Mouse (Mus musculus): ENCODE measurements around the gene Prkaa2. TPM values are rescaled to one million over a fixed set of nuclear protein-coding genes. Genes with fewer than 3 reads are reported as not detected.

Prkaa2 gene
- polyA plus RNA-seq (2015; fragmentation: Nextera tagmentation; extraction: Ambion mirVana): 0.05 and 0.07 TPM in 2 replicates

DNA sequence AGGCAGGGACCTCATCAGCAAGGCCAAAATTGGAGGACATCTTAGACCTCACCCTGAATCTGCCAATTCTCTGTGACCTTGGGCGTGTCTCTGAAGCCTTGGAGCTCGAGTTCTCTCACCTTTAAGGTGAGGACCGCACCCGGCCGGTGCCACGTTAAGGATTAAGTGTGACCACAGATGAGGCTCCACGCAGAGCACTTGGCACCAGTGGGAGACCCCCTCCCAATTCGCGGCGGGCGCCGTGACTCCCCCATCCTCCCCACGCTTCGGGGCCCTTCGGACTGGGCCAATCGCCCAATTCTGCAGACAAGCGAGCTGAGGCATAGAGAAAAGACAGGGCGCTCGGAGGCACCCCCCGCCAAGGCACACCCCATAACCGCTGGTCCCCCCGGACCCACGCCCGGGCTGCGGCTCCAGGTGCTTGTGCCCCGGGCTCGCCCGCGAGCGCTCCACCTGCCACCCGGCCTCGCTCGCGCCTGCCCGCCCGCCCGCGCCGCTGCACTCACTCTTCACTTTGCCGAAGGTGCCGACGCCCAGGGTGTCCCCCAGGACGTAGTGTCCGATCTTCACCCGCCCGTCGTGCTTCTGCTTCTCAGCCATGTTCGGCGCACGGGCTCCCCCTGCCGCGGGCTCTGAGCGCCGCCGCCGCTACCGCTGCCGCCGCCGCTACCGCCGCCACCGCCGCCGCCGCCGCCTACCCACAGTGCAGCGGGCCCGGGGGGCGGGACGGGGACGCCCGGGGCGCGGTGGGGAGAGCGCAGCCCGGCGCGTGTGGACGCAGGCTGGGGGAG, at the start of gene Prkaa2:
TSS of gene Prkaa2 (minus strand) at position 692 of the 791 bp plus-strand sequence.

DNA sequence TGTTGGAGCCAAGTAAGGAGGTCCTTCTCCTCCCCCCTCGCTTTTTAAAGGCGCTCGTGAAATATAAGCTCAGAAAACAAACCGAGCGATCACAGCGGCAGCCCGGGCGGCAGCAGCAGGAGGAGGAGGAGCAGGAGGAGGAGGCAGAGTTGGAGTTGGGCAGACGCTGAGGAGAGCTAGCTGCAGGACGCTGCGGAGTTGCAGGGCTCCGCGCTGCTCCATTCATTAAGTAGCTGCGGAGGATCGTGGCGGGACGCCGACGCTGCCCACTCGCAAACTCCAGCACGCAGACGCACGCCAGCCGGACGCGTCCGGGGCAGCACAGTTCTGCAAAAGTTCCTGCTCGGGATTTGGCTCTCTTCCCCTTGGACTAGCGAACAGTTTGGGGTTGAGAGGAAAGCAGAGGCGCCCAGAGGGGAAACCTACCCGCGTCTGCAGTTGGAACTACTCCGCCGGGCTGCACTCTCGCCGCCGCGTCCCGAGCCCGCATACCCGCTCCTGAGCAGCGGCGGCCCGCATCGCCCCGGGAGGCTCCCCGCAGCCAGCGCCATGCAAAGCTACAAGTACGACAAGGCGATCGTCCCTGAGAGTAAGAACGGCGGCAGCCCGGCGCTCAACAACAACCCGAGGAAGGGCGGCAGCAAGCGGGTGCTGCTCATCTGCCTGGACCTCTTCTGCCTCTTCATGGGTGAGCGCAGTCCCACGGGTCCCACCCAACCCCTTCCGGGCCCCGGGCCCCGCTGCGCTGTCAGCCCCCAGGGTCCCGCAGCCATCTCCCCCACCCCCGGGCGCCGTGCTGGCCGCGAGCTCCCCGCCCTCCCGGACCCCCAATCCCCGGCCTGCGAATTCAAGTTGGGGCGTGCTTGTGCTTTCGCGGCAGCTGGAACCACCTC, 47.8 kb upstream of the Prkaa2 start, which contains the start of gene Plpp3:
TSS of gene Plpp3 (plus strand) at position 72 of the 893 bp plus-strand sequence.

Other genes with a start within 250 kb of the Prkaa2 start
- gene C8a, start 233.5 kb downstream of the Prkaa2 start, polyA plus RNA-seq (2015; fragmentation: Nextera tagmentation; extraction: Ambion mirVana): not detected in 2 replicates
- gene Fyb2, start 196.4 kb downstream of the Prkaa2 start, polyA plus RNA-seq (2015; fragmentation: Nextera tagmentation; extraction: Ambion mirVana): 0.15 TPM in 1 of 2 replicates, not detected in the other
- gene Plpp3, start 47.5 kb upstream of the Prkaa2 start, polyA plus RNA-seq (2015; fragmentation: Nextera tagmentation; extraction: Ambion mirVana): 20.3 and 27.3 TPM in 2 replicates